Mouse (Mus musculus) heart, postnatal 0 days (tissue): ENCODE data around the gene Tipin.

Experiments
- CTCF ChIP-seq: IDR thresholded peaks from 2 replicates; pipeline ENCODE4 v1.5.1; 2016; ENCODE audit warnings: antibody characterized with exemption, control low read depth, low read depth
- EP300 ChIP-seq: IDR thresholded peaks from 2 replicates; pipeline ENCODE4 v1.6.1; 2016; ENCODE audit warnings: antibody characterized with exemption, low read depth

GRCm38 (mm10) chr9:64272611-64273010 lies 8.8 kb upstream of the Tipin start:
- TF ChIP-seq EP300, result no peak
- peak; percentile 64 for TF ChIP-seq CTCF
